Mouse (Mus musculus): ENCODE results near the gene Wfdc16.
A peak's percentile ranks its signal among the peaks of the same experiment; 100 is the strongest.

DNA sequence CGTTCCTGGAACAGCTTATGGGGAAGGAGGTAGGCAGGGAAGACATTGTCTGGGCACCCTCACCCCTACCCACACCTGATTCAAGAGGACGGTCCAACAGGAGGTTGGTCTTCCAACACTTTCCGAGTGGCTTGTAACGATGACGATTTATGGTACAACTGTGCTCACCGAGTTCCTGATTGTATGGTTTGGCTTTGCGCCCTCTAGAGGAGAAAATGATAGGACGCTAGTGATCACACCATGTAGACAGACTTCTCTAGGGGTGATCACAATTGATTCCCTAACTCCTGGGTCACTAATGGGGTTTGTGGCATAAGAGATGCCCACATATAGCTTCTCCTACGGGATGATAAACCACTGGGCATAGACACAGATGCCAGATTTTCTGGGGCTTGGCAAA, 3.3 kb downstream of the Wfdc16 start:
- no peak for TF ChIP-seq POLR2A (IDR thresholded peaks at IDR 0.05; ENCODE audit: borderline replicate concordance, extremely low read depth, insufficient read depth, insufficient read length, poor library complexity, severe bottlenecking)
- TF ChIP-seq CTCF (IDR thresholded peaks at IDR 0.05; ENCODE audit: borderline replicate concordance, extremely low read depth, insufficient read depth, insufficient read length), result peak; percentile 29; the same call in 1 of the 2 replicates
